Mouse (Mus musculus) small intestine, adult 2 months (tissue): ENCODE measurements around the gene Serf2.

Experiments
- CTCF ChIP-seq: fragments of 200-500 bp; IDR thresholded peaks from 2 replicates; pipeline ENCODE4 v1.5.1; 2012; ENCODE audit warnings: low read depth, mild to moderate bottlenecking, control low read depth, inconsistent platforms, low read length, moderate library complexity, mixed read lengths; ENCODE audit not compliant: insufficient replicate concordance, insufficient read length; ENCODE audit errors: extremely low read depth
- POLR2A ChIP-seq: fragments of 200-500 bp; IDR thresholded peaks from 2 replicates; pipeline ENCODE4 v1.6.1; 2012; ENCODE audit warnings: low read depth, mild to moderate bottlenecking, control low read depth, inconsistent platforms, low read length, moderate library complexity

DNA sequence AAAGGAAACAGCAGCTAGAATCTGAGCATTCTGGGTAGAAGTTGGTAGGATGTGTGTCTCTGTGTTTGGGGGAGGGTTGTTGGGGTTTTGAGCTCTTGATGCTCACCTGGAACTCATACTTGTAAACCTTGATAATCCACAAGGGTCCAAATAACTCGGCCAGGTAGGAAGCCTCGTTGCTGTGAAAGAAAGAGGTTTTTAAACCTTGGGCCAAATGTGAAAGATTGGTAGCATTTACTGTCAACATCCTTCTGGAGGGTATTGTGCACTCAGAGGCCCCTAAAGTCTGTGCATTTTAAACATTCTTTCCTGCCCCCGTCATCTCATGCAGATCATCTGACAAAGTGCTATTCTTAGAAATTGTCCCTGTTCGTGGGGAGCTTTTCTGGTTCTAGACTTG lies 4.0 kb downstream of the Serf2 start, which contains the start of gene Hypk:
- TF ChIP-seq POLR2A = no peak
- TF ChIP-seq CTCF = no peak
